Mouse (Mus musculus) CH12.LX (cell line): ENCODE measurements around the gene S100a6. TPM values are rescaled to one million over a fixed set of nuclear protein-coding genes. Genes with fewer than 3 reads are reported as not detected.

Experiments used
- DNase-seq: peaks from one replicate; pipeline ENCODE4 v3.0.0-alpha.2; 2013; ENCODE audit errors: extremely low read depth
- H3K27ac ChIP-seq: 2 replicates; pipeline ENCODE4 v1.5.1; 2012; ENCODE audit warnings: low read depth, mild to moderate bottlenecking, control low read depth, moderate library complexity; ENCODE audit not compliant: insufficient read depth
- H3K27me3 ChIP-seq: replicated peaks from 2 replicates; pipeline ENCODE3; 2012; ENCODE audit warnings: inconsistent platforms
- H3K36me3 ChIP-seq, 2 experiments: replicated peaks in 1 of 2; 2 replicates each; pipeline versions ENCODE3 to v1.6.1; 2012; ENCODE audit warnings: inconsistent platforms in 1 of 2, low read length in 1 of 2, mild to moderate bottlenecking in 1 of 2, mixed read lengths in 1 of 2, moderate library complexity in 1 of 2; ENCODE audit not compliant: control insufficient read depth in 1 of 2, insufficient read depth in 1 of 2
- H3K4me1 ChIP-seq, 2 experiments: 2 replicates each; pipeline ENCODE4 v1.6.1; 2012; ENCODE audit warnings: inconsistent platforms in 1 of 2, moderate library complexity in 1 of 2; ENCODE audit not compliant: insufficient read depth in 2 of 2, control insufficient read depth in 1 of 2
- H3K4me2 ChIP-seq: 2 replicates; pipeline ENCODE4 v1.6.1; 2012; ENCODE audit warnings: low read depth, mild to moderate bottlenecking, control low read depth; ENCODE audit not compliant: poor library complexity, insufficient read depth, severe bottlenecking
- H3K4me3 ChIP-seq, 3 experiments: fragments of 150-350 bp in 1 of 3; sonication (generic) in 1 of 3; replicated peaks in 1 of 3; 2 replicates each; pipeline versions ENCODE3 to v1.5.1; 2011 to 2012; ENCODE audit warnings: low read depth in 2 of 3, low read length in 2 of 3, mild to moderate bottlenecking in 2 of 3, moderate library complexity in 2 of 3, control low read depth in 1 of 3, improper control_type of control experiment in 1 of 3, inconsistent platforms in 1 of 3, mixed read lengths in 1 of 3; ENCODE audit not compliant: poor library complexity in 1 of 3
- H3K79me2 ChIP-seq: replicated peaks from 2 replicates; pipeline ENCODE4 v1.6.1; 2012; ENCODE audit warnings: mild to moderate bottlenecking, moderate library complexity; ENCODE audit not compliant: control insufficient read depth, poor library complexity, insufficient read depth, severe bottlenecking; ENCODE audit errors: extremely low read depth
- H3K9ac ChIP-seq: 2 replicates; pipeline ENCODE4 v1.6.1; 2012; ENCODE audit warnings: low read depth, mild to moderate bottlenecking, control low read depth, moderate library complexity; ENCODE audit not compliant: insufficient read depth
- H3K9me3 ChIP-seq: replicated peaks from 2 replicates; pipeline ENCODE3; 2012; ENCODE audit warnings: low read length, inconsistent platforms, mixed read lengths
- CHD1 ChIP-seq: IDR thresholded peaks from 2 replicates; pipeline ENCODE4 v1.6.1; 2012; ENCODE audit warnings: low read depth, low read length, improper control_type of control experiment, inconsistent platforms
- CHD2 ChIP-seq: IDR thresholded peaks from 2 replicates; pipeline ENCODE4 v1.6.1; 2011; ENCODE audit warnings: low read length, improper control_type of control experiment
- CTCF ChIP-seq, 2 experiments: IDR thresholded peaks in 1 of 2; conservative IDR thresholded peaks in 1 of 2; 2 replicates each; pipeline ENCODE4 v1.5.1; 2011 to 2012; ENCODE audit warnings: low read depth in 2 of 2, low read length in 2 of 2, improper control_type of control experiment in 1 of 2, inconsistent platforms in 1 of 2, mild to moderate bottlenecking in 1 of 2, moderate library complexity in 1 of 2
- E2F4 ChIP-seq: IDR thresholded peaks from 2 replicates; pipeline ENCODE4 v1.6.1; 2011; ENCODE audit warnings: low read depth, low read length, improper control_type of control experiment; ENCODE audit not compliant: insufficient replicate concordance
- ETS1 ChIP-seq: conservative IDR thresholded peaks from 2 replicates; pipeline ENCODE4 v1.6.1; 2012; ENCODE audit warnings: low read depth, mild to moderate bottlenecking, inconsistent platforms, low read length, improper control_type of control experiment, moderate library complexity
- GABPA ChIP-seq: IDR thresholded peaks from 2 replicates; pipeline ENCODE4 v1.6.1; 2012; ENCODE audit warnings: low read depth, low read length, improper control_type of control experiment, inconsistent platforms; ENCODE audit not compliant: insufficient replicate concordance
- HCFC1 ChIP-seq: IDR thresholded peaks from 2 replicates; pipeline ENCODE4 v1.6.1; 2012; ENCODE audit warnings: low read depth, mild to moderate bottlenecking, inconsistent platforms, low read length, improper control_type of control experiment
- JUN ChIP-seq: IDR thresholded peaks from 2 replicates; pipeline ENCODE4 v1.6.1; 2011; ENCODE audit warnings: low read depth, mild to moderate bottlenecking, low read length, improper control_type of control experiment, moderate library complexity; ENCODE audit not compliant: insufficient read depth
- JUND ChIP-seq: conservative IDR thresholded peaks from 2 replicates; pipeline ENCODE4 v1.6.1; 2011; ENCODE audit warnings: low read depth, low read length, improper control_type of control experiment
- MAFK ChIP-seq: IDR thresholded peaks from 2 replicates; pipeline ENCODE4 v1.6.1; 2011; ENCODE audit warnings: low read length, improper control_type of control experiment; ENCODE audit not compliant: insufficient replicate concordance
- MAX ChIP-seq: IDR thresholded peaks from 2 replicates; pipeline ENCODE4 v1.6.1; 2011; ENCODE audit warnings: low read length, improper control_type of control experiment
- MAZ ChIP-seq: IDR thresholded peaks from 2 replicates; pipeline ENCODE4 v1.6.1; 2012; ENCODE audit warnings: low read depth, mild to moderate bottlenecking, inconsistent platforms, low read length, improper control_type of control experiment, moderate library complexity
- MEF2A ChIP-seq: IDR thresholded peaks from 2 replicates; pipeline ENCODE4 v1.6.1; 2014; ENCODE audit warnings: low read depth, mild to moderate bottlenecking, inconsistent platforms, low read length, improper control_type of control experiment, borderline replicate concordance
- MXI1 ChIP-seq: IDR thresholded peaks from 2 replicates; pipeline ENCODE4 v1.6.1; 2011; ENCODE audit warnings: mild to moderate bottlenecking, low read depth, low read length, improper control_type of control experiment
- PAX5 ChIP-seq: IDR thresholded peaks from 2 replicates; pipeline ENCODE4 v1.6.1; 2012; ENCODE audit warnings: low read length, inconsistent platforms, mixed read lengths
- POLR2AphosphoS2 ChIP-seq: IDR thresholded peaks from 2 replicates; pipeline ENCODE4 v1.6.1; 2011; ENCODE audit warnings: low read depth, low read length, improper control_type of control experiment
- TCF12 ChIP-seq: IDR thresholded peaks from 2 replicates; pipeline ENCODE4 v1.6.1; 2014; ENCODE audit warnings: low read depth, mild to moderate bottlenecking, inconsistent platforms, low read length, improper control_type of control experiment
- USF2 ChIP-seq: conservative IDR thresholded peaks from 2 replicates; pipeline ENCODE4 v1.6.1; 2011; ENCODE audit warnings: low read depth, low read length, improper control_type of control experiment
- ZKSCAN1 ChIP-seq: IDR thresholded peaks from 2 replicates; pipeline ENCODE4 v1.6.1; 2012; ENCODE audit warnings: low read depth, inconsistent platforms, low read length, improper control_type of control experiment, borderline replicate concordance
- ZNF384 ChIP-seq: IDR thresholded peaks from 2 replicates; pipeline ENCODE4 v1.6.1; 2012; ENCODE audit warnings: low read depth, low read length, improper control_type of control experiment, inconsistent platforms
- dilution Hi-C: fragments of 300-500 bp; cut with MboI; formaldehyde crosslinking; loops from 2 replicates; pipeline ENCODE4 v1.14.3; 2020; ENCODE audit warnings: low sequenced_read_pairs; ENCODE audit not compliant: extremely low pct_unique_long_range_greater_than_20kb, extremely low pct_ligation_motif_present
- in situ Hi-C: fragments of 300-500 bp; cut with MboI; formaldehyde crosslinking; loops from 3 replicates; pipeline ENCODE4 v1.14.3; 2019; ENCODE audit warnings: low sequenced_read_pairs, low pct_ligation_motif_present, low pct_unique_long_range_greater_than_20kb, mixed read lengths
- polyA plus RNA-seq: library from polyadenylated mRNA; unstranded; fragments of >175 nt; gene quantifications from 2 replicates; pipeline ENCODE4 v1.2.1, GENCODE M21; 2012; ENCODE audit warnings: low read depth; ENCODE audit not compliant: insufficient read length
- total RNA-seq, 2 experiments: library from RNA; depleted of rRNA; stranded (reverse); fragments of 300-350 nt in 1 of 2; fragments of >200 nt in 1 of 2; gene quantifications; 2 replicates each; pipeline ENCODE4 v1.2.3; 2012 to 2014

The S100a6 gene
- total and polyA plus RNA-seq, 3 experiments = not detected

- H3K4me2 ChIP-seq = no peak overlapping the region
- no peaks in the 10 kb centered on the region for H3K9me3 ChIP-seq
- TF ChIP-seq HCFC1 (no peak), MAZ (no peak), ZKSCAN1 (no peak), MAX (no peak), USF2 (no peak), JUND (no peak), CHD2 (no peak), MAFK (no peak), PAX5 (no peak), POLR2AphosphoS2 (no peak), CTCF (conservative IDR thresholded peaks at IDR 0.05 in 1 of 2, IDR thresholded peaks at IDR 0.05 in 1 of 2; ENCODE audit: low read depth in 2 of 2, low read length in 2 of 2) (no peak), E2F4 (no peak)
- TF ChIP-seq, all 38 proteins: peak for 0
- in situ Hi-C loops (no loop called here), dilution Hi-C loops (no loop called here)
- Histone ChIP-seq H3K79me2 (no peaks in the 10 kb centered on the region), H3K4me1 (peaks cover 0 to 21% of the 10 kb centered on the region in 2 experiments; a peak in 2 of 4 replicates), H3K27me3 (peaks cover 2% of the 10 kb centered on the region), H3K9ac (no peak overlapping the region), H3K27ac (no peak overlapping the region), H3K36me3 (no peaks in the 10 kb centered on the region), H3K4me3 (no peak overlapping the region)
- DNase-seq = no peak
Observed at GRCm38 (mm10) chr3:90604416-90604815, 8.3 kb upstream of the S100a6 start.

GRCm38 (mm10) chr3:90605049-90605448, 7.6 kb upstream of the S100a6 start:
- in situ Hi-C loops = no loop called here
- Histone ChIP-seq H3K9ac (no peak overlapping the region), H3K4me1 (peaks cover 0 to 24% of the 10 kb centered on the region in 2 experiments; a peak in 2 of 4 replicates), H3K4me3 (no peak overlapping the region), H3K36me3 (no peaks in the 10 kb centered on the region), H3K79me2 (no peaks in the 10 kb centered on the region), H3K4me2 (no peak overlapping the region), H3K9me3 (no peaks in the 10 kb centered on the region), H3K27ac (no peak overlapping the region), H3K27me3 (peaks cover 2% of the 10 kb centered on the region)
- no peak for DNase-seq
- dilution Hi-C loops = no loop called here
- TF ChIP-seq PAX5 (no peak), ETS1 (no peak), HCFC1 (no peak), JUN (no peak), MXI1 (no peak), MEF2A (no peak), TCF12 (no peak), ZNF384 (no peak), CHD1 (no peak), GABPA (no peak)
